Mouse (Mus musculus): ENCODE measurements around the gene Osbpl2. TPM values are rescaled to one million over a fixed set of nuclear protein-coding genes. Genes with fewer than 3 reads are reported as not detected.
A peak's percentile ranks its signal among the peaks of the same experiment; 100 is the strongest.

Gene Osbpl2
- polyA plus RNA-seq, 1 experiment from 2014 or later, result 46.4 TPM

GRCm38 (mm10) chr2:180108285-180108684 lies 10.8 kb upstream of the Osbpl2 start:
- no peak overlapping the region for H3K4me2 ChIP-seq (replicated peaks; ENCODE audit: low read depth)
- H3K9ac ChIP-seq (ENCODE audit: low read length), result no peak overlapping the region
- no peak overlapping the region for H3K4me3 ChIP-seq (ENCODE audit: low read depth, low read length)
- TF ChIP-seq CTCF (IDR thresholded peaks at IDR 0.05; ENCODE audit: low read depth) (no peak), EP300 (optimal IDR thresholded peaks at IDR 0.05) (no peak)
- no peaks in the 10 kb centered on the region for H3K36me3 ChIP-seq (ENCODE audit: control insufficient read depth, insufficient read depth, low read length)
- DNase-seq (ENCODE audit: low spot score), result no peak
- H3K27ac ChIP-seq (replicated peaks), result no peak overlapping the region
- peaks cover 15% of the 10 kb centered on the region; the same call in 1 of the 2 replicates for H3K27me3 ChIP-seq (ENCODE audit: control insufficient read depth, insufficient read depth, low read length)
- peaks cover 4% of the 10 kb centered on the region; the same call in 1 of the 2 replicates for H3K4me1 ChIP-seq (replicated peaks; ENCODE audit: control insufficient read depth, insufficient read depth)
- H3K9me3 ChIP-seq (ENCODE audit: control insufficient read depth, low read length), result no peaks in the 10 kb centered on the region
- WGBS, result 50% methylated on average over 6 of the region's 6 CpGs
- ATAC-seq (ENCODE audit: low FRiP score, low TSS enrichment), result no peak

- TF ChIP-seq CTCF (IDR thresholded peaks at IDR 0.05; ENCODE audit: low read depth) (peak; percentile 53), EP300 (optimal IDR thresholded peaks at IDR 0.05) (no peak)
- 47% methylated on average over 17 of the region's 17 CpGs for WGBS
These were observed 4.9 kb upstream of the Osbpl2 start for GRCm38 (mm10) chr2:180113909-180114890.

GRCm38 (mm10) chr2:180115279-180115678 lies 3.8 kb upstream of the Osbpl2 start:
- H3K27me3 ChIP-seq (ENCODE audit: control insufficient read depth, insufficient read depth, low read length), result no peaks in the 10 kb centered on the region
- H3K27ac ChIP-seq (replicated peaks), result peak overlapping the region; percentile 35; the same call in 1 of the 2 replicates
- peak; percentile 36 for DNase-seq (ENCODE audit: low spot score)
- H3K36me3 ChIP-seq (ENCODE audit: control insufficient read depth, insufficient read depth, low read length), result no peaks in the 10 kb centered on the region; the same call in 1 of the 2 replicates
- WGBS, result 29% methylated on average over 6 of the region's 6 CpGs
- H3K4me3 ChIP-seq (ENCODE audit: low read depth, low read length), result no peak overlapping the region
- TF ChIP-seq CTCF (IDR thresholded peaks at IDR 0.05; ENCODE audit: low read depth) (no peak), EP300 (optimal IDR thresholded peaks at IDR 0.05) (no peak)
- no peak for ATAC-seq (ENCODE audit: low FRiP score, low TSS enrichment)
- no peak overlapping the region for H3K9ac ChIP-seq (ENCODE audit: low read length)
- peaks cover 8% of the 10 kb centered on the region for H3K4me1 ChIP-seq (replicated peaks; ENCODE audit: control insufficient read depth, insufficient read depth)
- no peaks in the 10 kb centered on the region for H3K9me3 ChIP-seq (ENCODE audit: control insufficient read depth, low read length)
- no peak overlapping the region for H3K4me2 ChIP-seq (replicated peaks; ENCODE audit: low read depth)

More at GRCm38 (mm10) chr2:180113909-180114890, 4.9 kb upstream of the Osbpl2 start:
- Histone ChIP-seq H3K27me3 (ENCODE audit: control insufficient read depth, insufficient read depth, low read length) (no peaks in the 10 kb centered on the region; the same call in 1 of the 2 replicates), H3K4me3 (ENCODE audit: low read depth, low read length) (no peak overlapping the region), H3K9me3 (ENCODE audit: control insufficient read depth, low read length) (no peaks in the 10 kb centered on the region), H3K9ac (ENCODE audit: low read length) (no peak overlapping the region), H3K4me1 (replicated peaks; ENCODE audit: control insufficient read depth, insufficient read depth) (peaks cover 8% of the 10 kb centered on the region), H3K27ac (replicated peaks) (no peak overlapping the region), H3K36me3 (ENCODE audit: control insufficient read depth, insufficient read depth, low read length) (no peaks in the 10 kb centered on the region; the same call in 1 of the 2 replicates), H3K4me2 (replicated peaks; ENCODE audit: low read depth) (no peak overlapping the region)
- DNase-seq (ENCODE audit: low spot score) (peak; percentile 43), ATAC-seq (ENCODE audit: low FRiP score, low TSS enrichment) (no peak)

GRCm38 (mm10) chr2:180116081-180116493 lies 3.0 kb upstream of the Osbpl2 start:
- 61% methylated on average over 10 of the region's 10 CpGs for WGBS
- ATAC-seq (ENCODE audit: low FRiP score, low TSS enrichment) (no peak), DNase-seq (ENCODE audit: low spot score) (peak; percentile 71)
- no peaks in the 10 kb centered on the region for H3K27me3 ChIP-seq (ENCODE audit: control insufficient read depth, insufficient read depth, low read length)
- H3K9me3 ChIP-seq (ENCODE audit: control insufficient read depth, low read length), result no peaks in the 10 kb centered on the region
- H3K4me1 ChIP-seq (replicated peaks; ENCODE audit: control insufficient read depth, insufficient read depth), result peaks cover 8% of the 10 kb centered on the region
- no peaks in the 10 kb centered on the region; the same call in 1 of the 2 replicates for H3K36me3 ChIP-seq (ENCODE audit: control insufficient read depth, insufficient read depth, low read length)
- no peak overlapping the region for H3K4me2 ChIP-seq (replicated peaks; ENCODE audit: low read depth)
- H3K9ac ChIP-seq (ENCODE audit: low read length), result no peak overlapping the region
- TF ChIP-seq CTCF (IDR thresholded peaks at IDR 0.05; ENCODE audit: low read depth) (no peak), EP300 (optimal IDR thresholded peaks at IDR 0.05) (no peak)
- H3K27ac ChIP-seq (replicated peaks), result no peak overlapping the region; the same call in 1 of the 2 replicates
- no peak overlapping the region for H3K4me3 ChIP-seq (ENCODE audit: low read depth, low read length)

DNA sequence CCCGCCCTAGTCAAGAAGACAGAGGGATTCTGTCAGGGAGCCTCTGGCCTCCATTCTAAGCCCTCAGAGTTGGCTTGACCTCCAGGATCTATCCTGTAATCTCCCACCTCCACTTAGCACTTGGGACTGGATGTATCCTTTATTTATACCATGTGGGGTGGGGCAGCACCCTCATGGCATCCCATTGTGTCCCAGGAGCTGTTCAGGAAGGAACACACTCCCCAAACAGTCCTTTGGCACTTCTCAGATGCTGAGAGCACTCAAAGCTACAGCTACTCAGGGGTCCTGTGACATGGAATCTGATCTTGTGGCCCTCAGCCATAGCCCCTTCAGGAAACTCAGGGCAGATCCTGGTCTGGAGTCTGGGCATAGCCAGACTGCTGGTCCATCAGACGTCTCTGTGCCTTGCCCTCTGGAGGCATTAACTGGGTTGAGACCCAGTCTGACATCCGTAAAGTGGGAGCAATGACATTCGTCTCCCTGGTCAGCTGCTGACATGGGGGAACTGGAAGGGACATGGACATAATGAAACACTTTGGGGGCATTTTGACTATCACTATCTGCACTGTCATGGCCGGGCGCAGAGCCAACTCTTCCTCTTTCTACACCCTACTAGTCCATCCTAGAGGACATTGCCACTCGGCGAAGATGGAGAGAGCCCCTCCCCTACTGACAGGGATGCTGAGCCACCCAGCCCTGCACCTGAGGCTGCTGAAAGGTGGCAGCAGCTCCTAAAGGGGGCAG lies 2.2 kb upstream of the Osbpl2 start:
- no peak for DNase-seq (ENCODE audit: low spot score)
- peak overlapping the region; percentile 81; the same call in 1 of the 2 replicates for H3K27ac ChIP-seq (replicated peaks)
- no peak overlapping the region for H3K9ac ChIP-seq (ENCODE audit: low read length)
- no peaks in the 10 kb centered on the region for H3K27me3 ChIP-seq (ENCODE audit: control insufficient read depth, insufficient read depth, low read length)
- no peak for ATAC-seq (ENCODE audit: low FRiP score, low TSS enrichment)
- WGBS, result 71% methylated on average over 8 of the region's 8 CpGs
- H3K4me1 ChIP-seq (replicated peaks; ENCODE audit: control insufficient read depth, insufficient read depth), result peaks cover 8% of the 10 kb centered on the region
- H3K36me3 ChIP-seq (ENCODE audit: control insufficient read depth, insufficient read depth, low read length), result no peaks in the 10 kb centered on the region; the same call in 1 of the 2 replicates
- H3K4me2 ChIP-seq (replicated peaks; ENCODE audit: low read depth), result no peak overlapping the region
- no peak for TF ChIP-seq CTCF (IDR thresholded peaks at IDR 0.05; ENCODE audit: low read depth)
- no peak for TF ChIP-seq EP300 (optimal IDR thresholded peaks at IDR 0.05)
- no peak overlapping the region for H3K4me3 ChIP-seq (ENCODE audit: low read depth, low read length)
- no peaks in the 10 kb centered on the region for H3K9me3 ChIP-seq (ENCODE audit: control insufficient read depth, low read length)

All from stomach, postnatal 0 days (tissue).